Mouse (Mus musculus) T-helper 2 cell (primary cell): ENCODE measurements around the gene Ccdc189.
"Not testable (repeated sequence)": the region's sequence is repeated elsewhere in the genome, so short reads cannot be mapped to it uniquely, and the experiment has no call there.

ENCODE experiments used
- in situ Hi-C: fragments of 300-600 bp; cut with MboI, MseI; formaldehyde crosslinking; loops from one replicate; pipeline ENCODE4 v1.15.1; 2025; ENCODE audit warnings: high pct_unique_total_duplicates

Ccdc189 gene

DNA sequence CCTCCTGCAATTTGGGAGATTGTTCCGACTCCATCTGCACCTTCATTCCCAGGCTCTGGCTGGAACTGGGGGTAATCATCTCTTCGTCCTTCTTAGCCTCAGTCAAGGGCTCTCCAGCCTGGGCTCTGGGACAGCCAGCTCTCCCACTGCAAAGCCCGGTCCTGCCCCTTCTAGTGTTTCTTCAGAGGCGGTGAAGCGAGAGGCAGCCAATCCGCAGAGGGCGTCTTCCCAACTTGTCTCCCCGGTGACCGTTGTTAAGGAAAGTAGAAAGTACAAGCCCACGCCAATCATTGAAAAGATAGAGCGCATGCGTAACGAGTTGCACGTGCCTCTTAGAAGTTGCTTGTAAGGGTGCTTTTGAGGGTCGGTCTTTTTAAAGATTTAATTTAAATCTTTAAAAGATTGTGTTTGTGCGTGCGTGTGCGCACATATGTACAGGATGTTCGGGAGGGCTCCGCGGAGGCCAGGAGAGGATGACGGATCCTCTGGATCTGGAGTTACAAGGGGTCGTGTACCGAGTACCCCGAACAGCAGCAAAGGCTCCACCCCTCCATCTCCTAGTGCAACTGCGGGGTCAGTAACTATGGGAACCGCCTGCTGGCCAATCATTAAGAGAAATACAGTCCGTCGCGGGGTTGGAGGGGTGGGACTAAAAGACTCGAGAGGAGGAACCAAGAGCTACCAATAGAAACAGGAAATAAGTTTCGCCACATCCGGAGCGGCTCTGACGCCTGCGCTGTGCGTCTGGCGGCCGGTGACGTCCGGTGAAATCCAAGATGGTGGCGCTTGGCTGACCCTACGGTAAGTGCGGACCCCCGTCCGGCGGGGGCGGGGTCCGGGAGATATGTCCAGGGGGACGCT lies at the start of gene Ccdc189, which contains the start of gene Rnf40:
Gene Ccdc189 (minus strand): TSS at position 585 of the 861 bp plus-strand sequence.
Gene Rnf40 (plus strand): TSS at position 757 of the 861 bp plus-strand sequence.
- in situ Hi-C loops: no loop called here

DNA sequence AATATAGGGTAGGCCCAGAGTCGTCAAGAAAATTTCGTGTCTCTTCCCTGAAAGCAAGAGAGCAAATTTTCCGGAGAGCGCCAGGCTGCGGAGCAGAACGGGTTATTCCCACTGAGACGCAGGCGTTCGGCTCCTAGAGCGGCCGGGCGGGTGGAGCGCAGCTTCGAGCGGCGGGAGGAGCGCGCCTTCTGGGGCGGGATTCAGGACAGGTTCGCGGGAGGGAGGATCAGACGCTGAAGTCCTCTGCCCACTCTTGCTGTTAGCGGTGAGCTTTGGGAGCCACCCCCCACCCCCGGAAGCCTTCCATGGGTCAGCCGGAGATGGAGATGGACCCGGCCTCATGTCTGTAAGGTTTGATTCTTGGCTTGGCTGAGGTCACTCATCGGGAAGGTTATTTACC lies 48.6 kb upstream of the Ccdc189 start:
- in situ Hi-C loops: no loop called here

DNA sequence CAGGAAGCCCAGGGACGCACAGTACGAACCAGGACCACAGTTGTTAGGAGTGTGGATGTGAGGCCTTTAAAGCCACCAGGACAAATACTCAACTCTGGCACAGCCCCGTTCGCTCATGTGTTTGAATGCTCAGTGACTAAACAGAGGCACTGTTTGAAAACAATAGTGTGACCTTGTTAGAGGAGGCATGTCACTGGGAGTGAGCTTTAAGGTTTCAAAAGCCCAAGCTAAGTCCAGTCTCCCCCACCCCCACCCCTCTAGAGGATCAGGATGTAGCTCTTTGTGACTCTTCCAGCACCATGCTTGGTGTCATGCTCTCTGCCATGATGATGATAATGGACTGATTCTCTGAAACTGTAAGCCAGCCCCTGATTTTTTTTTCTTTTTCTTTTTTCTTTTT lies 43.0 kb upstream of the Ccdc189 start:
- in situ Hi-C loops: loop anchor here (5.0 kb wide), 1 partner anchor 34 kb away; no protein-coding TSS in a partner anchor

DNA sequence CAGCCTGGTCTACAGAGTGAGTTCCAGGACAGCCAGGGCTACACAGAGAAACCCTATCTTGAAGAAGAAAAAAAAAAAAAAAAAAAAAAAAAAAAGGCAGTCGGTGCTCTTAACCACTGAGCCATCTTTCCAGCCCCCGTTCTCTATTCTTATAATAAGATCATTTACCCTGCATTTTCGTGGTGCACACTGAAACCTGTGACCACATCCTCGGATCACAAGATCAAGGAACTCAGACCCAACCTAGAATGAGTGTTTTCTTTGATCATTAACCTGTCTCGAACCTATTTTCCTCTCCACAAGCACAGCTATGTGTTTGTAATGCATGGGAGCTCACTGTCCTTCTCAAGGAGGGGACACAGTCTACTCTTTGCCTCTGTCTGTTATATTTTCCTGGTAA lies 40.3 kb upstream of the Ccdc189 start:
- in situ Hi-C loops: no loop called here

DNA sequence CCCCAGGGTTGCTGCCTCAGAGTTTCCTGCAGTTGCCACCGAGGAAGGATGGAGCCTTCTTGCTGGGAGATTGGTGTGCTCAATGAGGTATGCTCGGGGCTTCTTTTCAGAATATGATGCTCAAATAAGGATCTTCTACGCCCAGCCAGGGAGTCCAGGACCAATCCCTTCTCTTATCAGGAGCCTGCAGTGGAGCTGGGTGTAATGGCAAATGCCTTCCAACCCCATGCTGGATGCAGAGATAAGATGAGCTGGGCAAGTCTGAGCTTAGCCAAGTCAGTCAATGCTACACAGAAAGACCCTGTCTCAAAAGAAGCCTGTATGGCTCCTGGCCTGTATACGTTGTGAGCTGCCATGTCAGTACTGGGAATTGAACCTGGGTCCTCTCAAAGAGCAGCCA lies 38.1 kb upstream of the Ccdc189 start:
- in situ Hi-C loops: no loop called here

DNA sequence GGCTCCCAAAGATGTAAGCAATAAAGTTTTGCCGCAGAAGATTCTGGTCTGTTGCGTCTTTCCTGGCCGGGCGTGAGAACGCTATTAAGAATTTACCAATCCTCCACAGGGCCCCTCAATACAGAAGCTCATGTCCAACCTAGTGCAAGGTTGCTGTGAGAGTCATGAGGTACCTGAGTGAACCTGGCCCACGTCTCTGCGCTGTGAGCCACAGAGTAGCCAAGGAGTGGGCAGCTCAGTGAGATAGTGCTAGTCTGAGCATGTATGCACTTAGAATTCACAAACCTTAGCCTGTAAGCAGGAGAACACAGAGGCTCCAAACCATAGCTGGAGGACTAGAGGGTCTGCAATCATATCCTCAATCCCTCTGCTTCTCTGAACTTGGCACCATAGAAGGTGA lies 37.6 kb upstream of the Ccdc189 start:
- in situ Hi-C loops: no loop called here

DNA sequence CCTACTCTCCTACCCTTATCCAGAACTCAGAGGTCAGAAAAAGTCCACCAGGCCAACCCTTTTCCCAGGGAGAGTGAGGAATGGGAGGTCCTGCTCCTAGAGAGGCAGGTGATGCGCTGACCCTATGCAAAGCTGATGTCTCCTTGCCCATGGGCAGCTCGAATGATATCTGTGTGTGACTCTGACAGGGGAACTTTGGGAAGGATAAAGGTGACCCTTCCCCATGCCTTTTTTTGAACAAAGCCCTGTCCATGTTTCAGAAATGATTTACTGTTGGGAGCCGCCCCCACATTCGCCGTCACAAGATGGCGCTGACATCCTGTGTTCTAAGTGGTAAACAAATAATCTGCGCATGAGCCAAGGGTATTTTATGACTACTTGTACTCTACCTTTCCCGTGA lies 30.0 kb upstream of the Ccdc189 start:
- in situ Hi-C loops: not testable (repeated sequence)

DNA sequence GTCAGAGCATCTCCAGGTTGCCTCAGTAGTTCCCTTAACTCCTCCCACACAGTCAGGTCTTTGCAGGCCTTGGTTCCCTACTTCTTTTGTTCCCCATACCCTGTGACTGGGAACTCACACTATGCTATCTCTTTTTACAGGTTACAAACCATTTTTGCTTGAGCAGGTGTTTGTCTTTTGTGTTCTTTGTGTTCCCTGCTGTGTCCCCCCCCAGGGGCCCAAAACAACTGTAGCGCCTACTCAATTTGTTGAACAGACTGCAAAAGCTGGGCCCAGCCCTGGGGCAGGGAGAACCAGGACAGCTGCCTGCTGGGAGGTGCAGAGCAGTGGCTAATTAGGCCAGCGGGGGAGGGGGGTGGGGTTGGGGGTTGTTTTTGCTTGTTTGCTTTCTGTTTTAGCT lies 29.6 kb upstream of the Ccdc189 start:
- in situ Hi-C loops: no loop called here

DNA sequence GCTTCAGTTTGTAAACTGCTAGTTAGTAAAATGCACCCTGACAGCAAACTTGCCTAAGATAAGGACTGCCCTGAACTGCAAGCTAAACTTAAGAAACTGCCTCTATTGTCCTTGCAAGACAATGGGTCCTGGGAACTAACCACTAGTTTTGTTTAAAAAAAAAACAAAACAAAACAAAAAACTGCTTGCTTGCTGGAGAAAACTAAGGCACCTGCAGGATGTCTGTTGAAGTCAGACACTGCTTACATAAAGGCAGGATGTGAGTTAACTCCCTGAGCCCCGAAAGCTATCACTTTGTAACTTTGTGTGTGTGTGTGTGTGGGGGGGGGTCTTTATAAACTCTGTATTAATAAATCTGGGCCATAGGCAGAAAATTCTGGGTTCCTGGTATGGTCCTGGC lies 28.5 kb upstream of the Ccdc189 start:
- in situ Hi-C loops: no loop called here

DNA sequence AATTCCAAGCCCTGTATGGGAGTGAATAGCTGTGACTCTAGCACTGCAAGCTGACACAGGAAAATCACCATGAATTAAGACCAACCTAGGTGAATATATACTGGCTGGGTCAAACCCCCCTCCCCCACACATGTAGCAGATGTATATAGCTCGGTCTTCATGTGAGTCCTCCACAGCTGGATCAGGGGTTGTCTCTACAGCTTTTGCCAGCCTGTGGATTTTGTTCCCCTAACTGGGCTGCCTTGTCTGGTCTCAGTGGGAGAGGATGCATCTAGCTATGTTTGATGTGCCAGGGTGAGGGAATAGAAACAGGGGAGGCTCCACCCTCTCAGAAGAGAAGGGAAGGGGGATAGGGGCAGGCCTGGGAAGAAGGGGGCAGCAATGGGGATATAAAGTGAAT lies 27.9 kb upstream of the Ccdc189 start:
- in situ Hi-C loops: no loop called here

DNA sequence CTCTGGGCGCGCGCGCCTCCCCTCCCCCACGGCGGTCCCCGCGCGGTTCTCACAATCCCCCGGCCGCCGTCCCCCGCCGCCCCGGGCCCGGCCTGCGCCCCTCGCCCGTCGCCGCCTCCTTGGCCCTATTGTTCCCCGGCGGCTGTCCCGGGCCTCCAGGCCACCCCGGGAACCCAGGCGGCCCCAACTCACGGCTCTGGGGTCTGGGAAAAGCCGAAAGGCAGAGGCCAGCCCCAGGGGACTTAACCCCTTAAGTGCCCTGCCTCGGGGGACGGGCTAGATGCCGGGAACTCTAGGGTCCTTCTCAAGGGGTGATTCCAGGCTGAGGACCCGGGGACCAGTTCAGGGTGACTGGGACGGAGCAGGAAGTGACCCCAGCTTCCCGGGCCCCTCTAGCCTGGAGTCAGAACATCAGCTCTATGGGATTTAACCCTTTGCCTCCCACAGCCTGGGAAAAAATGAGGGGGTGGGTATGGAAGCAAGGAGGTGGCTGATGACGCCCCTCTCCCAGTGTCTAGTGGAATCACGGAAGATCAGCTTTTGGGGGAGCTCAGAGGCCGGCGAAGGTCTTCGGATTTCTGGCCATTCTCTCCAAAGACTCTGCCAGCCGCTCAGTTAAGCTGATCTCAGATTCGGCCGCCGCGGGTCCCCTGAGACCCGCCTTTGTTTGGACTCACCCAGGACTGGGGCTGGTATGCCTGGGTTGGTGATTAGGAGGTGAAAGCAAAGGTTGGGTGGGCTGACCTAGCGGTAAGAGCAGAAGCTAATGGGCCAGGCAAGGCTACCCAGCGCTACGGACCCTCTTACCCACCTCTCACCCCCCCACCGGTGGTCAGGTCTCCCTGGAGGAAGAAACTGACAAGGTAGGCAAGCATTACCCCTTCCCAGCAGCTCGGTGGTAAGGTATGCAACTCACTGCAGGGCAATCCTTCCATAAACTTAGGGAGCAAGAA lies 26.8 kb upstream of the Ccdc189 start, which contains the start of gene Zfp629:
Gene Zfp629 (minus strand): TSS at position 907 of the 953 bp plus-strand sequence.
- in situ Hi-C loops: no loop called here

DNA sequence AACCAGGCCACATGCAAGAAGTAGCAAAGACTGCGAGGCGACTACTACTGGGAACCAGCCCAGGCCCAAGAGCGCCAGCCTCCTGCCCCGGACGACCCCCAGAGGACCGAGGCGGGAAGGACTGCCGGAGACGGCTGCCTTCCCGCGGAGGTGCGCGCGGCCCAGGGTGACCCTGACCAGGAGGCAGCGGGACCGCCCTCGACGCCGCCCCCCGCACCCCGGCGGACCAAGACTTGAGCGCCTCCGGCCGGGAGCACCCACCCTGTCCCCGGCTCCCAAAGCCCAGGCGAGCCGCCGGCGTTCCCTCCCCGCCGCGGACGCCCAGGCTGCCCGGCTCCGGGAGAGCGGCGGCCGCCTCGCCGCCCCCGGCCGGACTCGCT lies 26.1 kb upstream of the Ccdc189 start:
- in situ Hi-C loops: no loop called here

DNA sequence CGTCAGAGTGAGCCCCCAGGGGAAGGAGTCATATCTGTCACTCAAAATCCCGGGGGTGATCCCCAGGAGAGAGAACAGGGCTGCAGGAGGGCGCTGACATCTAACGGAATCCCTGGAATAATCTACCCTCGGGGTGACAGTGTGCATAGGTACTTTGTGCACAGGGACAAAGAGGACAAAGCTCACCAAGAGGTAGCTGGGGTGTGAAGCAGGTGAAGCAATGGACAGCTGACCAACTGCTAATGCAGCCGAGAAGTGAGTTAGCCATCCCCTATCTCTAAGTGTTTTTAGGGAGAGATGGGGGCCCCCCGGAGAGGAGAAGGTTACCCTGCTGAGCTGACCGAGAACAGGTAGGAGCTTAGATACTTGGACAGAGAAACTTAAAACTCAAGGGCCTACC lies 25.7 kb upstream of the Ccdc189 start:
- in situ Hi-C loops: no loop called here

DNA sequence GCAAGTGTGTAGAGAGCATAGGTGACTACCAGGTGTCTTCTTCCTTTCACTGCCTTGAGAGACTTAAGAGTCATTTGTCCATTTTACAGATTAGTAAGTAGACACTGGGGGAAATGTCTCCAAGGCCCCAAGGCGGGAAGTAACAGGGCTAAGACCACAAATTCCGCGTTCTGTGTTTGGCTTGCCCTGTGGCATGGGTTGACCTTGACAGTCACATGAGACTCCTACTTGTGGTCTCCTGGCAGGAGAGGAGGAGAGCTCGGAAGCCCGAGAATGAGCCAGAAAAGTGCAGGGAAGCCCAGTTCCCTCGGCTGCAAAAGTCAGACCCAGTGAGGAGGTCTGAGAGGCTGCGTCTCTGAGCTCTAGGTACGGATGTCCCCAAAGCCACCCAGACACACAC lies 25.1 kb upstream of the Ccdc189 start:
- in situ Hi-C loops: no loop called here

DNA sequence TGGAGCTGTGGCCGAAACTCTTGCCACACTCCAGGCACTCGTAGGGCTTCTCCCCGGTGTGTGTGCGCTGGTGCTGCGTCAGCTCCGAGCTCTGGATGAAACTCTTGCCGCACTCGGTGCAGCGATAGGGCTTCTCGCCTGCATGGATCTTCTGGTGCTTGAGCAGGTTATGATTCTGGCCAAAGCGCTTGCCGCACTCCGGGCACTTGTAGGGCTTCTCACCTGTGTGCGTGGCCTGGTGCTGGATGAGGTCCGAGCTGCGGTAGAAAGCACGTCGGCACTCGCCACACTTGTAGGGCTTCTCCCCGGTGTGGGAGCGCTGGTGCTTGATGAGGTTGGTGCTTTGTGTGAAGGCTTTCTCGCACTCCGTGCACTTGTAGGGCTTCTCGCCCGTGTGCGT lies 23.2 kb upstream of the Ccdc189 start:
- in situ Hi-C loops: no loop called here

DNA sequence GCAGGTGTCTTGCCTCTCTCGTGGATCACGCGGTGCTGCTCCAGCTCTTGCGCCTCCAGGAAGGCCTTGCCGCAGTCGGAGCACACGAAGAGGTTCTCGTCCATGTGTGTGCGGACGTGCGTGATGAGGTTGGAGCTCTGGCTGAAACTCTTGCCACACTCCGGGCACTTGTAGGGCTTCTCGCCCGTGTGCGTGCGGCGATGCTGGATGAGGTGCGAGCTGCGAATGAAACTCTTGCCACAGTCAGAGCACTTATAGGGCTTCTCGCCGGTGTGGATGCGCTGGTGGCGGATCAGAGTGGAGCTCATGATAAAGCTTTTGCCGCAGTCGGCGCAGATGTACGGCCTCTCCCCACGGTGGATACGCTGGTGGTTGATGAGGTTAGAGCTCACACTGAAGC lies 22.6 kb upstream of the Ccdc189 start:
- in situ Hi-C loops: no loop called here

DNA sequence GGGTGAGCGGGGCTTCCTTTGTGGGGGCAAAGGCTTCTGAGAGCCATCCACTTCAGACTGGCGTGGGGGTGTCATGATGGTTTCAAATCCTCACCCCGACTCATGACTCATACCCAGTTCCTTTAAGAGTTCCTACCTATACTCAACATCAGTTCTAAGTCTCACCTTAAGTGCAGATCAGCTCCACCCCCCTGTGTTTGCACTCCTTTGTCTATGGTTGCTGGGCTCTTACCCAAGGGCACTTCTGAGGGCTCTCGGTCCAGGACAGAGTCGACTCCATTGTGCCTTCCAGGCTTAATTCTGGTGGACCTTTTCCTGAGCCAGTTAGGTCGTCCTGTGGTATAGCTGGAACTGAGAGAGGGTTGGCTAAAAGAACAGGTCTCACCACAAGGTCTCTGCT lies 18.8 kb upstream of the Ccdc189 start:
- in situ Hi-C loops: no loop called here

DNA sequence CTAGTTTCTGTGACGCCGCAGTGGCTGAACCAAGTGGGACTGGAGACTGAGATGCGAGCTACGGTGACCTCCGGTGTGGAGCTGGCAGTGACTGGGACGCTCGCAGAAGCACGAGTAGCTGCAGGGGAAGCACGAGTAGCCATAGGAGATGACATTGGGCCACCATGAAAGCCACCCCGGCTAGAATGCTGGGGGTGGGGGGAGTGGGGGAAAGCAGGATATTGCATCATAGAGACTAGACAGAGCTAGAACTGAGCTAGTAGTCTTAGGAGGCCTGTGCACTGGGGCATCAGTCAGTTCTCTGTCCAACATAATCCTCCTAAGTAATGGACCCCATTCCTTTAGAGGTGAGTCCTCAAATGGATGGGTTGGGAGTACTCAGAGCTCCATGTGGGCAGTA lies 15.9 kb upstream of the Ccdc189 start:
- in situ Hi-C loops: no loop called here

DNA sequence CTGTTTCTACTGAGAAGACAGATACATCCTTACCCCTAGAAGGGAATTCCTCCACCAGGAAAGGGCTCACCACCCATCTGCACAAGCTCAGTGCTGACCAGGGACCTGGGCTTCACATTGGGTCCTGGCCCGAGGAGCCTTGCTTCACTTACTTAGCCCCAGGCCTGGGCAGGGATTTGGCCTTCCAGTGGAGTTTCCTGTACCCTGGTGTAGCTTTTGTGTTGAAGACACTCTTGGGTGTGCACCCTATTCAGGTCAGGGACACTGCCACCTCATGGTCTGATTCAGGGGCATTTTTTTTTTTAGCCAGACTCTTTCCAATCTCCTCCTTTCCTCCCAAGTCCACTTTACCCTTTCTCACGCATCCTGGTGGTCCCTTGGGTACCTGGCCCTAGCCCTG lies 14.5 kb upstream of the Ccdc189 start:
- in situ Hi-C loops: no loop called here

DNA sequence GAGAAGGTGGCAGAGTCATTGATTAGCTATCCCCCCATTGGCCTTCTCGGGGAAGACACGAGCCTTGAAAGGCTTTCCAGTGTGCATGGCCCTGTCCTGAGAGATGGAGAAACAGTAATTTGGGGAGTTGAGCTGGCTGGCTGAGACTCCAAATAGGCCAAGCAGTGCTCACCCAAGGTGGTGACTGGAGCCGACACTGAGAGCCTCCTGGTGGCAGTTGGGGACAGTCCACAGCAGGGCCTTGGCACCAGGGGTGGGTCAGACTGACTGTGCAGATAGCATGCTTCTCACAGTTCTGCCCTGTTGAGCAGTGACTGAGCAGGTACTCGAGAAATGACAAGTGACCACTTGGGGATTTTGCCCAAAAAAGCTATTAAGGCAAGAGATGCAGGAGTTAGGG lies 13.3 kb upstream of the Ccdc189 start:
- in situ Hi-C loops: no loop called here

DNA sequence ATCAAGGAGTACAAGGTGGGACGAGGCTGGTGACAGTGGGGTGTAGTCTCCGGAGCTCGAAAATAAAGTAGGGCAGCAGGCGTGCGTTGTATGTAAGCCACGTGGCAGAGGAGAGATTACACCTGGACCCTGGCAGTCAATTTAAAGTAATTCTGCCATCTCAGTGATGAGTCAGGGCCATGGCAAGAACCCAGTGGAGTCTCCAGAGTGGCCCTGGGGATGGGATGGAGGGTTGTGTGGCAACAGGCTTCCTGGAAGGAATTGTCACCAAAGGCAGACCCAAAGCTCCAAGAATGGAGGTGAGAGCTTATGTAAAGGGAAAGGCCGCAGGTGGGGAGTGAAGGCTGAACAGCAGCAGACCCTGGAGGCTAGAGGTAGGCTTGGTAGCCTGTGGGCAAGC lies 12.2 kb upstream of the Ccdc189 start:
- in situ Hi-C loops: no loop called here

DNA sequence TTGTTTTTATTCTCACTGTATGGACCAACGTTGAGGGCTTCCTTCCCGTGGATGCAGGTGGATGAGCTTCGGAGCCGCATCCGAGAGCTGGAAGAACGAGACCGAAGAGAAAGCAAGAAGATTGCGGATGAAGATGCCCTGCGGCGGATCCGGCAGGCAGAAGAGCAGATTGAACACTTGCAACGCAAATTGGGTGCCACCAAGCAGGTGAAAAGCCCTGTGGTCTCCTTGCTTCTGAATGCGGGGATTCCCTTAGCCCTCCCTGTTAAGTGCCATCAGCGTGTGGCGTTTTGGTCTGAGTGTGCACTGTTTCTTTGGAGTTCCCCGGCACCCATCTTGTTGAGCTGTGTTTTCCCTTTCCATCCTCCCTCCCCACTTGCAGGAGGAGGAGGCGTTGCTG lies 8.4 kb upstream of the Ccdc189 start:
- in situ Hi-C loops: loop anchor here (5.0 kb wide), 1 partner anchor 36 kb away; no protein-coding TSS in a partner anchor
